Mouse (Mus musculus): ENCODE data around the gene Stum.

- TF ChIP-seq POLR2A (IDR thresholded peaks at IDR 0.05; ENCODE audit: borderline replicate concordance, low read depth, low read length) (no peak), CTCF (IDR thresholded peaks at IDR 0.05; ENCODE audit: low read depth, low read length) (no peak)
Observed at GRCm38 (mm10) chr1:180462396-180462795, 20.9 kb downstream of the Stum start.

Measured in bone marrow macrophage, adult 2 months (primary cell).